Mouse (Mus musculus) neural tube, embryonic 10.5 days (tissue): ENCODE measurements around the gene Trim11.

Experiments used
- DNase-seq: peaks from one replicate; pipeline ENCODE4 v3.0.0-alpha.2; 2017; ENCODE audit warnings: low spot score; ENCODE audit errors: extremely low spot score

The Trim11 gene

DNA sequence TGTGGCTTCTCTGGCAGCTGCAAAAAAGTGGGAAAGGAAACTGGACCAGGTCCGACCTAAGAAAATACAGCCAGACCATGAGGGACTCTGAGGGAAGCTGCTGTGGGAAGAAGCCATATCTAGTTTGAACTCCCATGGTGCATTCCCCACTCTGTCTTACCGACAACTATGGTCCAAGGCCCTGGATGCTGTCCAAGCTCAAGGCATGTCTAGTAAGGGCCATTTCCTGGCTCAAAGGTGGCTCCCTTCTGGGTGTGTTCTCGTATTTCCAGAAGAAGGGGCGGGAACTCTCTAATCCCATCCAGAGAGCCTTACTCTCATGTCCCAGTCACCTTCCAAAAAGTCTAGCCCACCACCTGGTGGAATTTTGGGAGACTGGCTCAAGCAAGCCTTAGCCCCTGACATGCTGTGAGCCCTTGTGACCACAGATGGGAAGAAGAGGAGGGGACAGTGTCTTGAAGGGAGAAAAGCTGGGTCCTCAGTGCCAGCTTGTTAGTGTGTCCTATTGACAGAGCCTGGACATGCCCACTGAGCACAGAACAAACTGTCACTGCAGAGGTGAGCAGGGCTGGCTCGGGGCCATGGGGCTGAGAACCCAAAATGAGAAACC lies 2.6 kb downstream of the Trim11 start:
- DNase-seq = no peak

DNA sequence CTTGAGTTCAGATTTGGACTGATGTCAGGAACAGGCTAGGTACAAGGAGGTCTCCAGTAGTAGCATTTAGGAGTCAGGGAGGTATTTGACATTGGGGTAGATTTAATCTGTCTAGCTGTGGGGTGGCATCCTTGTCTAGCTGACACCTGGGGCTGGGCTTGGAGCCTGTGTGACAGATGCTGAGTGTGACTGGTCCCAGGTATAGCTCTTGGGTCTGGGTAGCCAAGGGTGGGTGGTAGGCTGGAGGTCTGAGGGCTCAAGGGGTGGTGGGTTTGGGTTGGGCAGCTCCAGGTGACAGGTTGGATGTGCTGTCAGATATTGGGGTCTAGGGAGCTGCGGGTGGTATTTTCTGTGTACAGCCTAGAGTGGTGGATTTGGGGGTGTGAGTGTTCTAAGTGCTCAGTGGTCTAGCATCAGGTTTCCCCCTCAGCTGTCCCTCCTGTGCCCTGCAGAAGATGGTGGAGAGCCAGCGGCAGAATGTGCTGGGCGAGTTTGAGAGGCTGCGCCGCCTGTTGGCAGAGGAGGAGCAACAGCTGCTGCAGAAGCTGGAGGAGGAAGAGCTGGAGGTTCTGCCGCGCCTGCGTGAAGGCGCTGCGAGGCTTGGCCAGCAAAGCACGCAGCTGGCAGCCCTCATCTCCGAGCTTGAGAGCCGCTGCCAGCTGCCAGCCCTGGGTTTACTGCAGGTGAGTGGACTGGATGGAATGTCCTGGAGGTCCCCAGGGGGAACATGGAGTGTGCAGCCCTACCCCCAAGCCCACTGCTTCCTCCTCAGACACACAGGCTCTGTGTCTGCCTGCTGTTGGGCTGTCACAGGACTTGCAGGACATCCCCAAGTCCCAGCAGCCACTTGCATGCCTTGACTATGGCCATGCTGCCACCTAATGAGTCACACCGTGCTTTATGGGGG lies 3.9 kb downstream of the Trim11 start:
- no peak for DNase-seq

DNA sequence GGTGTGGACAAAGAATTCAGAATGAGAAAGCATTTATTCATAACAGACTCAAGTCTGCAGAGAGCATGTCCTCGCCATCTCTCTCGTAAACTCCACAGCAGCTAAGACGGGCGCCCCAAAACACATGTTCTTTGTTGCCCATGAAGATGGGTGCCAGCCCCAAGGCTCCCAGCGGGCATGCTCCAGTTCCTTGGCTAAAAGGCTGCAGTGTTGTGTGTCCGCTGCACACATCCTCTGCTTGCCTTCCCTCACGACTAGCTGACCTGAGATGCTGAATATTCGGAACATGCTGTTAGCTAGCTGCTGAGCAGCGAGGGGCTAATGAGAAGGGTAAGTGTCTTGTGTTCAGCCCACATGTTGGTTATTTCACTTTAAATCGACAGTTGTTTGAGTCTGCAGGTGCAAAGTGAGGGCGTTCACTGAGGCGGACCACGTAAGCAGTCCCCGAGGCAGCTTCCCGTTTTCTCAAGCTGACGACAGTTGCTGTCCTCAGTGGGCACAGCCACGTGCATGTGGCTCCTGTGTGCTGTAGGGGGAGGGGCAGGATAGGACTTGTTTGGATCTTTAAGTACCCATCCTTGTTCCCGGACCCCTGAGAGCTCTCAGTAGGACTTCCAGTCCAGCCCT lies 4.7 kb downstream of the Trim11 start:
- no peak for DNase-seq

DNA sequence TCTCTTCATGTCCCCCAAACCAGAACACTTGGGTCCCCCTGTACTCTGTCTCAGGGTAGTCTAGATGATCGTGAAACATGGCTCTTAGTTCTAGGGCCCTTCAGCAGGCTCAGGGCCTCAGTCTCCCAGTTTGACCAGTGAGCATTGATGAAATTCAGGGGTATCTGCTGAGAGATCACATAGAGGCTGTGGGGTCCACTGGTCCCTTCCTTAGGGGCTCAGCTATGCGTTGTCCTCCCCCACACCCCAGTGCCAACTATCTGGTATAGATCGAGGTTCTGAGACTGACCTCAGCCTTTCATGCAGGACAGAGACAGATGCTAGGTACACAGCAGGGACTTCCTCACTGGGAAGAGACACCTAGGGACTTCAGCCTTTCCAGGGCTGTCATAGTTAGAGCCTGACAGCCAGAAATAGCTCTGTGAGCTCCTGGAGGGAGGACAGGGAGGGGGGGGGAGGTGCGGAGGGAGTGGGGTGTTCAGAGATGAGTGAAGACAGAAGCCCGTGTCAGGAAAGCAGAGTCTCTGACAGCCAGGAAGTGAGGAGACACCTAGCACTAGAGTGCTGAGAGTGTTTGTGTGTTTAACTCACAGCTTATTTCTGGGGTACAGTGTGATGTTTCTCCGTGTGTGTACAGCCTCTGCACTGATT lies 5.9 kb downstream of the Trim11 start:
- no peak for DNase-seq

DNA sequence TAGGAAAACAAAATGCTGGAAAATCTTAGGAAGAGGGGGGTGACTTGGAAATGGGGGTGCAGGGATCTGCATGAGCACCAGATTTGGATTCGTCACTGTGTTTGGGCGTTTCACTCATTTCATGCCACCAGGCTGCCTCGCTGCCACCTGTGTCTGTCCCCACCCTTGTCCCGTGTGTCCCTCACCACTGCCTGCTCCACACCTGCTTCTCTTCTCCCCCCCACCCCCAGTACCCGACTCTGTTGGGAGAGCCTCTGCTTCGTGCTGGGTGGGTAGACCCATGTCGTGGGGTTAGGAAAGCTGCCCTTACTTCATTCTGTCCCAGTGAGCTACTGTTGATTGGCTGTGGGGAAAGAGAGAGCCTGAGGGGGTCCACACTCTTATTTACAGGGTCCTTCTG lies 6.8 kb downstream of the Trim11 start:
- no peak for DNase-seq

DNA sequence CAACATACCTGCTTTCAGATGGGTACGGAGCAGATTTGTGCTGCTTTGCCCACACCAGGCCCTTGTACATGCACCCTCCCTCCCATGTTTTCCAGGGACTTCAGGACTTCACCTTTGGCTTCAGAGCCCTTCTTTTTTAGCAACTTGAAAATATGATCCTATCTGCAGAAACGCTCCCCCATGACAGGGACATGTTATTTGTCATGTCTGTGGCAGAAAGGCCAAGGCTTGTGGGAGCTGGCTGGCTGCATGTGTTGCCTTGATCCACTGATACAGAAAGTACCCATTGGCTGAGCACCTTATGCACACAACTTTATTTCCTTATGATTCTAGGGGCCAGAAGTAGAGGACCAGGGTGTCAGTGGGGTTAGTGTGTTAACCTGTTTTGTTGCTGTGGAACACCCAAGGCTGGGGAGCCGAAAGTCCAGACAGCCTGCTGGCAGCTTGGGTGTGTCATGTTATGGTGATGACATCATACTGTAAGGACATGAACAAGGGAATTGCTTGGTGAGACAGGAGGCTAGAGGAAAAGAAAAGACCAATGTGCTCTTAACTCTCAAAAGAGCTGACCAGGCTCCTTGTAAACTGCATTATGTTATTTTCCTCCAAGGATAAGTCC lies 7.5 kb downstream of the Trim11 start:
- DNase-seq = no peak

DNA sequence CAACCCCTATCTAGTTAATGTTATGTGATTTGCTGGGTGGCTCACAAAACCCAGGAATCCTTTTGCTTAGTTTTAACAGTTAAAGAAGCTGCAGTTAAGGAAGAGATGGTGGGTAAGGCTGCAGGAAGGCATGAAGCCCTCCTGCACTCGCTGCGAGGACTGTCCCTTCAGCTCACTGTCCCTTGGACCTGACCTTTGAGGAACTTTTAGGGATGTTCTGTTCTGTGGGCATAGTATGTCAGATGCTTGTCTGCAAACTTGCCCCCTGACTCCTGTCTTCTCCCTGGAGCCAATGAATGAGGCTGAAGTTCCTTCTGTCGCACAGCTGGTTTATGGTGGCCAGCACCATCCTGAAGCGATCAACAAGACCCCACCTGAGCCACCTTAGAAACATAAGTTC lies 11.3 kb downstream of the Trim11 start:
- no peak for DNase-seq

DNA sequence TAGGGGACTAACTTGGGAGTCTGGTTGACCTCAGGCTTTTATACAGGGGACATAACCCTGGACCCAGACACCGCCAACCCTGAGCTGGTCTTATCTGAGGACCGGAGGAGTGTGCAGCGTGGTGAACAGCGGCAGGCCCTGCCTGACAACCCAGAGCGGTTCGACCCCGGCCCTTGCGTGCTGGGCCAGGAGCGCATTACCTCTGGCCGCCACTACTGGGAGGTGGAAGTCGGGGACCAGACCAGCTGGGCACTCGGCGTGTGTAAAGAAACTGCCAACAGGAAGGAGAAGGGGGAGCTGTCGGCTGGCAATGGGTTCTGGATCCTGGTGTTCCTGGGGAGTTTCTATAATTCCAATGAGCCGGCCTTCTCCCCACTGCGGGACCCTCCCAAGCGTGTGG lies 12.2 kb downstream of the Trim11 start:
- no peak for DNase-seq

DNA sequence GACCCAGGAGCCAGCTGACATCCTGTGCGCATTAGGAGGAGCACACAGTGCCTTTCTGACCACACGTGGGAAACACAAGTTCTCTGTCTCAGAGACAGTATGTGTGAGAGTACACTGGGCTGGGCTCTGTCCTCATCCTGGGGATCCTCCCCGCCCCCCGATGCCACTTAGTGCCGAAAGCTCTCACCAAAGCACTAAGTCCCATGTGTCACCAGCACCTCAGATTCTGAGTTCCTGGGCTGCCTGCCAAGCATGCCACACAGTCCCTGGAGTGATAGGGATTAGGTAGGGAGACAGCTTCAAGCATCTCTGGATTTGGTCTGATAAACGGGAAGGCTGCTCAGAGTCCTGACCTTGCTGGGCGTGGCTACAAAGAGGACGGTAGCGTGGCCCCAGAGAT lies 12.9 kb downstream of the Trim11 start:
- DNase-seq = no peak

DNA sequence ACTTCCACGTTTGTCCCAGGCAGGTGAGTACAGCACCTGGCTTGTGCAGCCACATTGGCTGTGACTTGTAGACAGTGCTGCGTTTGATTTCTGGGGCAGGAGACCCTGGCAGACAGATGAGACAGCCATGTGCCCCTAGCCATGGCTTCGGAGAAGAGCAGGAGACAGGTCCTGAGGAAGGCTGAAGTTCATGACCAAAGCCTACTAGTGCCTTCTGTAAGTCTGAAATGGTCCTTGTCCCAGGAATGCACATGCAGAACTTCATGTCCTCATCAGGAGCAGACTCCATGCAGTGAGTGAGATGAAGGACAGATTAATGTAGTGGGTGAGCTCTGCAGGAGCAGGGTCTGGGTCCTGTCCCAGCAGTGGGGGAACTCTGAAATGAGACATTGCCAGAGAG lies 14.0 kb downstream of the Trim11 start:
- no peak for DNase-seq

DNA sequence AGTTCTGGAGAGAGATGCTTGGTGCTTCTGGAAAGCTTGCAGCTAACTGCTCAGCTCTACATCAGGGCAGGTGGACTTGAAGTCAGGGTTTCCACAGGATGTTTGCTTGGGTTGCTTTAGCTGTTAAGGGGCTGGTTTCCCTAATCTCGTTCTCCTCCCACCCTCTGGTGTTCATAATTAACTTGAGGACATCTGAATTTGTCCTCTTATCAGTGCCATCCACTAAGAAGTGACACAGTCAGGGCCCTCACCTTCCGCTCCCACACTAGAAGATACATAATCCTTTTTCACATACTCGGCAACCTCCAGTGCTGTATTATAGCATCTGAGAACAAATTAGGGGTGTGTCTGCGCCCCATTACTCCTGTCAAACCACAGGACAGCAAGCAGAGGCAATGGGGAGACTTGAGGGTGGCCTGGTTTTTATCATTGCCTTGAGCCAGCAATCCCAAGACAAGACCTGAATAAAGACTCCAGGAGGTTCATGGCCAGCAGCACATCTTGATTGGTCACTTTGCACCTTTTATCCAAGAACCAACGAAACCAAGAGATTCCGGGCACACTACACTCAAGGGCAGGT lies 15.3 kb downstream of the Trim11 start:
- DNase-seq = no peak

DNA sequence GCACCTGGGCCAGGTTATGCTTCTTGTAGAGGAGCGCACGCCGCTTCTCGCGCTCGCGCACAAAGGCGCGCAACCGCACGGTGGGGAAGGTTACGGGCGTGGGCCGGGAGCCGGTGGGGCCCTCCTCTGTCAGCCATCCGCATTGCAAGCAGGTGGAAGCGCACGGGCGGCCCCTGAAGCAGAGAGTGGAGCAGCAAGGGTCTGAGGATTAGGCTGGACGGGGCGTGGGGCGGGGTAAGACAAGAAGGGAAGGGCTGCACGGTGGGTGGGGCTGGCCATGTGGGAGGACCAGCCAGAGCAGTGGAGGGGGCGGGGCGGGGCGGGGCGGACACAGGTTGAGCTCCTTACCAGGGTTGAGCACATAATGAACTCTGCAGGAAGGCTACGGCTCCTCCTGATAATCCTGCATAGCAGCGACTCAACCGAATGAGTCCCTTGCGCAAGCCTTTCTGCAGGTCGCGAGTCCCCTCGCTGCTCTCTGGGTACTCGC lies 16.5 kb downstream of the Trim11 start:
- peak; percentile 56 for DNase-seq

DNA sequence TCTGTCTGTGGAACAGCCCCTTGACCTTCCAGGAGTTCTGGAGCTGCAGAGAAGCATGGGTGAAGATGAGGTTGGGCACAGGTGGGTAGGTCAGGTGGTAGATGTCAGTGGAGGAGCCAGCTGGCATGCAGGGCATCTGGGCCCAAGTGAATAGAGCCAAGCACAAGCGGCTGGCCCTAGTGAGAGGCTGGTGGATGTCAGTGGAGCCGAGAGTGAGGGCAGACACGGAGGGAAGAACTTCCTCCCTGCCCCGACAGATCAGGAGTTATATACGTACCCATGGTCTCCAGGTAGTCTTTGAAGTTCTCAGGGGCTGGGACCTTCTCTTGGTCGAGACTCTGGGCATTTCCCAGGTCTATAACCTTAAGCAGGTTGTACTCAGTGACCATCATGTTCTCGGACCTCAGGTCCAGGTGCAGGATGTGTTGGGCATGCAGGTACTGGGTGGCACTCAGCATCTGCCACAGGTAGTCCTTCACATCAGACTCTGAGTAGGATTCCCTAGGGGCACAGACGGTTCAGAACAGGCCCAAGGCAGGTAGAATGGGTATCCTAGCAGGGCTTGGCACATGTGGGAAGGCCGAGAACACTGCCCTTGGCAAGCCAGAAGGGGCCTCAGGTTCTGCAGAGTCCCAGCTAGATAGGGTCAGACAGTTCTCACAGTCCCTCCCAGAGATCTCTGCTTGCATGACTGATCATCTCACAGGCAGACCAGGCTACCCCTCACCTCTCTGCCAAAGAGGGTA lies 17.3 kb downstream of the Trim11 start:
- DNase-seq = no peak

DNA sequence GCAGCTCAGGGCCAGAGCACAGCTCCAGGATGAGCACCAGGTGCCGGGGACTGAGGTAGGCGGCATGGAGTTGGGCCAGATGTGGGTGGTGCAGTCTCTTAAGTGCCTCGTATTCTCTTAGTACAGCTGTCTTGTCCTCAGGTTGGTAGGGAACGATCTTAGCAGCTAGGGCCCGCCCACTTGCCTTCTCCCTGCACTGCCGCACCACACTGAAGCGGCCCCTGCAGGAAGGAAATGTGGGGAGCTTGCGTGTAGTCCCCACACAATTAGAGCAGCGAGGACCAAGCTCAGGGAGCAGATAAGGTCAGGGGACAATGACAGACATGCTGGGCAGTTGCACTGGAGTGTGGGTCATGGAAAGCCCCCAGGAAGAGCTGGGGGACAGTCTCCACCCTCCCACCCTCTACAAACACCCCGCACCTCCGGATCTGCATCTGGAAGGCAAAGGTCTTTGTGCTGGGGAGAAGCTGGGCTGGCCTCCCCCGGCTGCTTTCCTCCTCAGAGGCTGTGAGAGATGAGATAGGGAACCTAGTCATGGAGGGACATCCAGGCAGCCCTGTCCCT lies 18.0 kb downstream of the Trim11 start:
- DNase-seq = no peak

DNA sequence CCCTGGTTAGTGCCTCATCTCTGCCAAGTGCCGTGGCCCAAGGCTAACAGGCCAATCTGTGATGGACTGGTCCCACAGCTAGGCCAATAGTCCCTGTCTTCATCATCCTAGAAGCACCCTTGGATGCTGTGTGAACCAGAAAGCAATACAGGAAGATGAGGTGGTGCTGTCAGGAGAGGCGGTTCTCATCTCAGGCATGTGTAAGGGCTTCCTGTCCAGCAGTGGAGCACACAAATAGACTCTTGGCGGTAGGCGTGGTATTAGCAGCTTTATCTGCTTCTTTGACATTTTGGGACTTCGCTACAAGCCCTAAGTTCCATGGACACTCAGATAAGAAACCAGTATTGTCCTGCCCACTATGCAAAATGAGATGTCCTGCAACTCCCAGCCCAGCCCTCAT lies 19.6 kb downstream of the Trim11 start:
- DNase-seq = no peak

DNA sequence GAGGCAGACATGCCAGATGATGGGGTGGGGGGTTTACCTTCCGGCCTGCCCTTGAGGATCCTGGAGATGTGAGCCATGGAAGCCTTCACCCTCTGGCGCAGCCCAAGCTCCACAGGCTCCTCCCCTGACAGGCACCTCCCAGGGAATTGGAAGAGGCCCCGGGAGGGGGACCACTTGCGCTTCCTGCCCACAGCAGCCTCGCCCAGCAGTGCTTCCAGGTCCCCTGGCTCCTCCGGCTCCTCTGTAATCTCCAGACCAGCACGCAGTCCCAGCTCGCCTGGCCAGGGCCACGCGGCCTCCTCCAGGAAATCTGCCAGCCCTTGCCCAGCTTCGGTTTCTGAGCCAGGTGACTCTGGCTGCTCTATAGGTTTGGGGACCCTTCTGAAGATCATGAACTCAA lies 21.3 kb downstream of the Trim11 start:
- DNase-seq = no peak

DNA sequence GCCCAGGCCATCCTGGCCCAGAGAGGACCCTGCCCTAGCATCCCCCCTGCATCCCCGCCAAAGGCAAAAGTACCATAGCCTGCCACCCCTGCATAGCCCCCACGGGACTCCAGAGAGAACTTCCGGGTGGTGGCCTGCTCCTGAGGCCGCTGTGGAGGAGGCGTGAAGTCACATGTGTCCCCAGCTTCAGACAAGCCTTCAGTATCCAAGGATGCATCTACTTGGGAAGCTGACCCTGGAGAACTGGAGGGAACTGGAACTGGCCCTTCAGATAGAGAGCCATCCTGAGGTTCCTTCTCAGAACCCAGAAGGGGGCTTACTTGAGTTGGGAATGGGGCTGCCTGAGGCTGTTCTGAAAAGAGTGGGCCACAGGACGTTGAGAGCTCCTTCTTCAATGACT lies 21.9 kb downstream of the Trim11 start:
- no peak for DNase-seq

DNA sequence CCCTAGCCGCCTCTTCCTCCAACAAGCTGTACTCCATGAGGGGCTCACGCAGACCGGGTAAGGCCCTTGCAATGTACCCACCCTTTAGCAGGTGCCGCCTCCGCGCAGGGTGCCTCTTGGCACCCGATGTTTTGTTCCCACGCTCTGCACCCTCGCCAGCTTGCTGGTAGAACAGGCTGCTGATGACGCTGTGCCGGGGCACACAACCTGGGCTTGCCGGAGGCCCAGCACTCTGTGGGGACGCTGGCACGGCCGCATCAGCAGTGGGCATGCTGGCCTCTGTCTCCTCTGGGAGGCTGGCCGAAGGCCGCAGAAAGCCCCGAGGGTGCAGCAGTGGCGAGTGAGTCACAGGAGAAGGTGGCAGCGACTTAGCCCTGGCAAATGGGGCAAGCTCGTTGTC lies 22.7 kb downstream of the Trim11 start:
- no peak for DNase-seq

DNA sequence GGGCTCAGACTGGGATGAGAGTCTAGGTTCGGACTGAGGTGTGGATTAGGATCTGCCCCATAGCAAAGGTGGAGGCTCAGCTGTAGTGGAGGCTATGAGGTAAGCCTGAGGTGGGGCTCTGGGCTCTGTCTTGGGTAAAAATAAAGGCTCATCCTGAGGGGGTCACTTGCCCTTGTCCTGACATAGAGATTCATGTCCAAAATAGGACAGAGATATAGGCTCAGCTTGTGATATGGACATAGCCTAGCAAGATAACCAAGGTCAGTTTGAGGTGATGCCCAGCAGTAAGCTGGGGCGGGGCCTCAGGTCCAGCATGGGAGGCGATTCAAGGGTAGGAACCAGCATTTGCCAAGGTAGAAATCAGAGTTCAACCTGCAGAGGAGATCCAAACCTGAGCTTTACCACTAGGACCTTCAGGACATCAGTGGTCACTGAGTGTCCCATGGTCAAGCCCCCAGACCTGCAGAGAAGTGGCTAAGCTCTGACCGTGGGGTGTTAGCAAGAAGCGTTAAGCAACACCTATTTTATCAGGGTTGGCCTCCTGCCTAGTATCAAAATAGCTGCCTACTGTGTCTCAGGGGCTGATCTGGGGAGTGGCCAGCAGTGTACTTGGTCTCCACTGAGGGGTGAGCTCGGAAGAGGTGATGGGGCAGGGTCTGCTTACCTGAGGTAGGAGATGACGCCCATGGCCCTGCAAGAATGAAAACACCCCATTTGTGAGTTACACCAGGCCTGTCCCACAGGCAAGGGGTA lies 24.6 kb downstream of the Trim11 start:
- DNase-seq = no peak
